Mouse (Mus musculus) embryonic facial prominence, embryonic 11.5 days (tissue): ENCODE results near the gene Olfr1416. TPM values are rescaled to one million over a fixed set of nuclear protein-coding genes. Genes with fewer than 3 reads are reported as not detected.

ENCODE experiments used
- ATAC-seq: fragments of 200-750 bp; cut with Nextera tagmentation; replicated peaks from 2 replicates; pipeline ENCODE4 v1.8.0; 2017; ENCODE audit warnings: low read depth; ENCODE audit not compliant: insufficient number of reproducible peaks, low FRiP score, low TSS enrichment
- DNase-seq: peaks from one replicate; pipeline ENCODE4 v3.0.0-alpha.2; 2015; ENCODE audit warnings: low spot score
- H3K27ac ChIP-seq: fragments of 300-500 bp; sonication (generic); replicated peaks from 2 replicates; pipeline ENCODE4 v1.5.1; 2014; ENCODE audit warnings: mild to moderate bottlenecking, low read depth, low read length, control low read depth
- H3K27me3 ChIP-seq: fragments of 300-500 bp; sonication (generic); 2 replicates; pipeline ENCODE4 v1.6.1; 2014; ENCODE audit warnings: mild to moderate bottlenecking, low read length, moderate library complexity, mixed read lengths; ENCODE audit not compliant: control insufficient read depth, insufficient read depth
- H3K36me3 ChIP-seq: fragments of 300-500 bp; sonication (generic); replicated peaks from 2 replicates; pipeline ENCODE4 v1.6.1; 2014; ENCODE audit warnings: low read depth, mild to moderate bottlenecking, low read length, moderate library complexity, mixed read lengths; ENCODE audit not compliant: control insufficient read depth, insufficient read depth
- H3K4me1 ChIP-seq: fragments of 300-500 bp; sonication (generic); 2 replicates; pipeline ENCODE4 v1.6.1; 2014; ENCODE audit warnings: low read length, mixed read lengths; ENCODE audit not compliant: control insufficient read depth, insufficient read depth
- H3K4me2 ChIP-seq: fragments of 300-500 bp; sonication (generic); 2 replicates; pipeline ENCODE4 v1.6.1; 2014; ENCODE audit warnings: low read depth, mild to moderate bottlenecking, control low read depth, low read length, moderate library complexity
- H3K4me3 ChIP-seq: fragments of 300-500 bp; sonication (generic); 2 replicates; pipeline ENCODE4 v1.5.1; 2014; ENCODE audit warnings: low read depth, low read length, control low read depth
- H3K9ac ChIP-seq: fragments of 300-500 bp; sonication (generic); replicated peaks from 2 replicates; pipeline ENCODE4 v1.6.1; 2014; ENCODE audit warnings: mild to moderate bottlenecking, control low read depth, low read length
- H3K9me3 ChIP-seq: fragments of 300-500 bp; sonication (generic); replicated peaks from 2 replicates; pipeline ENCODE4 v1.6.1; 2016; ENCODE audit warnings: mild to moderate bottlenecking, low read length, inconsistent platforms, mixed read lengths; ENCODE audit not compliant: control insufficient read depth
- WGBS: fragments of 180-500 bp; shearing (Covaris S2); extraction: QIAGEN DNeasy Blood & Tissue Kit; methylation state at CpG from one replicate; pipeline ENCODE4 v1.1.7; 2014; 5-methylcytosine and 5-hydroxymethylcytosine counted together
- microRNA-seq: library from miRNA; unstranded; fragments of <30 nt; microRNA quantifications from one replicate; pipeline ENCODE4, GENCODE M21; 2016; ENCODE audit warnings: borderline number of aligned reads
- polyA plus RNA-seq: library from polyadenylated mRNA; unstranded; fragments of >200 nt; fragmentation: Nextera tagmentation; extraction: Ambion mirVana; gene quantifications from 2 replicates; pipeline ENCODE4 v1.2.1, GENCODE M21; 2014

The Olfr1416 gene
- polyA plus RNA-seq, 1 experiment from 2014 or later, result not detected

GRCm38 (mm10) chr1:92430991-92431390 lies 53.9 kb downstream of the Olfr1416 start:
- Histone ChIP-seq H3K9ac (no peak overlapping the region), H3K4me2 (no peak overlapping the region), H3K9me3 (no peaks in the 10 kb centered on the region), H3K27me3 (no peaks in the 10 kb centered on the region), H3K27ac (no peak overlapping the region), H3K4me3 (no peak overlapping the region), H3K4me1 (no peaks in the 10 kb centered on the region), H3K36me3 (no peaks in the 10 kb centered on the region)
- ATAC-seq (no peak), DNase-seq (no peak)
- WGBS, result 81% methylated on average over 1 of the region's 1 CpGs

Small RNAs within 50 kb of the gene (microRNA-seq; reads per million reads assigned to microRNA genes)
- gene Mir6900, result 7.1 reads per million, percentile 7 among the genes with 10 or more reads in this experiment

Other genes with a start within 250 kb of the Olfr1416 start
- 275 and 332 TPM in 2 replicates for gene Ndufa10, start 11.3 kb downstream of the Olfr1416 start, polyA plus RNA-seq
- not detected in 2 replicates for gene Olfr1415, start 11.0 kb upstream of the Olfr1416 start, polyA plus RNA-seq
- 0.22 TPM in 1 of 2 replicates, not detected in the other for gene Olfr1414, start 33.5 kb upstream of the Olfr1416 start, polyA plus RNA-seq
- not detected in 2 replicates for gene Olfr1413, start 86.2 kb upstream of the Olfr1416 start, polyA plus RNA-seq
- gene Olfr1412, start 100.7 kb upstream of the Olfr1416 start, polyA plus RNA-seq, result not detected in 2 replicates
- gene Olfr1411, start 109.3 kb upstream of the Olfr1416 start, polyA plus RNA-seq, result not detected in 2 replicates
- gene Olfr1410, start 120.7 kb upstream of the Olfr1416 start, polyA plus RNA-seq, result not detected in 2 replicates
- 0.11 TPM in 1 of 2 replicates, not detected in the other for gene Olfr12, start 132.7 kb upstream of the Olfr1416 start, polyA plus RNA-seq
- 307 and 343 TPM in 2 replicates for gene Cops9, start 156.9 kb upstream of the Olfr1416 start, polyA plus RNA-seq
- 0.25 TPM in 1 of 2 replicates, not detected in the other for gene Otos, start 163.7 kb upstream of the Olfr1416 start, polyA plus RNA-seq